Mouse (Mus musculus): Measurements from ENCODE around the gene Pmch. TPM values are rescaled to one million over a fixed set of nuclear protein-coding genes. Genes with fewer than 3 reads are reported as not detected.

The Pmch gene
- polyA plus RNA-seq, 1 experiment from 2014 or later, result 5.9 TPM

Other genes starting within 250 kb of the Pmch start
- 3.8 and 4.6 TPM in 2 replicates for gene Igf1, start 232.8 kb upstream of the Pmch start, polyA plus RNA-seq (2015; fragmentation: Nextera tagmentation; extraction: Ambion mirVana)
- gene Parpbp, start 55.9 kb downstream of the Pmch start, polyA plus RNA-seq (2015; fragmentation: Nextera tagmentation; extraction: Ambion mirVana), result 5.5 and 5.6 TPM in 2 replicates
- gene Nup37, start 55.9 kb downstream of the Pmch start, polyA plus RNA-seq (2015; fragmentation: Nextera tagmentation; extraction: Ambion mirVana), result 39.8 and 42.7 TPM in 2 replicates
- 40.1 and 43.5 TPM in 2 replicates for gene Washc3, start 110.0 kb downstream of the Pmch start, polyA plus RNA-seq (2015; fragmentation: Nextera tagmentation; extraction: Ambion mirVana)